Mouse (Mus musculus): Measurements from ENCODE around the gene Gpr63. TPM values are rescaled to one million over a fixed set of nuclear protein-coding genes. Genes with fewer than 3 reads are reported as not detected.

Gpr63 gene
- polyA plus RNA-seq (2012; rRNA removed): 1.1 and 2.7 TPM in 2 replicates

GRCm38 (mm10) chr4:24966299-24966991, at the start of gene Gpr63:
Gene Gpr63, plus strand, starts transcription at chr4:24966407.
- under 1% methylated on average over 78 of the region's 78 CpGs for WGBS
- TF ChIP-seq CTCF (IDR thresholded peaks at IDR 0.05; ENCODE audit: insufficient read depth, low read length): no peak
- TF ChIP-seq POLR2A (IDR thresholded peaks at IDR 0.05; ENCODE audit: borderline replicate concordance, extremely low read depth, low read depth, low read length): no peak
- peak; percentile 59 for DNase-seq
- Histone ChIP-seq H3K4me3 (replicated peaks; ENCODE audit: extremely low read depth, low read depth, low read length) (peak within 1 kb of the TSS; percentile 49), H3K4me1 (ENCODE audit: control insufficient read depth, insufficient read depth, low read length) (peaks cover 3% of the 10 kb centered on the region)

GRCm38 (mm10) chr4:24920006-24920577, 46.1 kb upstream of the Gpr63 start:
- Histone ChIP-seq H3K4me1 (ENCODE audit: control insufficient read depth, insufficient read depth, low read length) (no peaks in the 10 kb centered on the region), H3K4me3 (replicated peaks; ENCODE audit: extremely low read depth, low read depth, low read length) (no peak overlapping the region)
- 58% methylated on average over 5 of the region's 5 CpGs for WGBS
- DNase-seq: no peak
- no peak for TF ChIP-seq POLR2A (IDR thresholded peaks at IDR 0.05; ENCODE audit: borderline replicate concordance, extremely low read depth, low read depth, low read length)
- no peak for TF ChIP-seq CTCF (IDR thresholded peaks at IDR 0.05; ENCODE audit: insufficient read depth, low read length)

GRCm38 (mm10) chr4:24924726-24925125, 41.5 kb upstream of the Gpr63 start:
- 54% methylated on average over 2 of the region's 2 CpGs for WGBS
- Histone ChIP-seq H3K4me1 (ENCODE audit: control insufficient read depth, insufficient read depth, low read length) (no peaks in the 10 kb centered on the region), H3K4me3 (replicated peaks; ENCODE audit: extremely low read depth, low read depth, low read length) (no peak overlapping the region)
- no peak for TF ChIP-seq POLR2A (IDR thresholded peaks at IDR 0.05; ENCODE audit: borderline replicate concordance, extremely low read depth, low read depth, low read length)
- TF ChIP-seq CTCF (IDR thresholded peaks at IDR 0.05; ENCODE audit: insufficient read depth, low read length): no peak
- DNase-seq: no peak

- no peak for TF ChIP-seq POLR2A (IDR thresholded peaks at IDR 0.05; ENCODE audit: borderline replicate concordance, extremely low read depth, low read depth, low read length)
- no peak for TF ChIP-seq CTCF (IDR thresholded peaks at IDR 0.05; ENCODE audit: insufficient read depth, low read length)
- Histone ChIP-seq H3K4me3 (replicated peaks; ENCODE audit: extremely low read depth, low read depth, low read length) (no peak overlapping the region), H3K4me1 (ENCODE audit: control insufficient read depth, insufficient read depth, low read length) (no peaks in the 10 kb centered on the region)
- DNase-seq: no peak
- WGBS: 71% methylated on average over 5 of the region's 5 CpGs
Measured at GRCm38 (mm10) chr4:24928260-24928780, 37.9 kb upstream of the Gpr63 start.

- WGBS: 85% methylated on average over 5 of the region's 5 CpGs
- DNase-seq: no peak
- no peak for TF ChIP-seq CTCF (IDR thresholded peaks at IDR 0.05; ENCODE audit: insufficient read depth, low read length)
- TF ChIP-seq POLR2A (IDR thresholded peaks at IDR 0.05; ENCODE audit: borderline replicate concordance, extremely low read depth, low read depth, low read length): no peak
- no peak overlapping the region for H3K4me3 ChIP-seq (replicated peaks; ENCODE audit: extremely low read depth, low read depth, low read length)
- H3K4me1 ChIP-seq (ENCODE audit: control insufficient read depth, insufficient read depth, low read length): no peaks in the 10 kb centered on the region
Measured at GRCm38 (mm10) chr4:24928926-24929325, 37.3 kb upstream of the Gpr63 start.

- DNase-seq: no peak
- no peak for TF ChIP-seq CTCF (IDR thresholded peaks at IDR 0.05; ENCODE audit: insufficient read depth, low read length)
- no peak for TF ChIP-seq POLR2A (IDR thresholded peaks at IDR 0.05; ENCODE audit: borderline replicate concordance, extremely low read depth, low read depth, low read length)
- WGBS: 50% methylated on average over 6 of the region's 6 CpGs
Measured at GRCm38 (mm10) chr4:24942728-24943424, 23.3 kb upstream of the Gpr63 start.

GRCm38 (mm10) chr4:24965918-24966298, 299 bp upstream of the Gpr63 start:
- peaks cover 3% of the 10 kb centered on the region for H3K4me1 ChIP-seq (ENCODE audit: control insufficient read depth, insufficient read depth, low read length)
- TF ChIP-seq CTCF (IDR thresholded peaks at IDR 0.05; ENCODE audit: insufficient read depth, low read length) (no peak), POLR2A (IDR thresholded peaks at IDR 0.05; ENCODE audit: borderline replicate concordance, extremely low read depth, low read depth, low read length) (no peak)
- WGBS: 12% methylated on average over 8 of the region's 8 CpGs
- DNase-seq: no peak
- H3K4me3 ChIP-seq (replicated peaks; ENCODE audit: extremely low read depth, low read depth, low read length): peak overlapping the region; percentile 49

More at GRCm38 (mm10) chr4:24942728-24943424, 23.3 kb upstream of the Gpr63 start:
- H3K4me3 ChIP-seq (replicated peaks; ENCODE audit: extremely low read depth, low read depth, low read length): no peak overlapping the region
- no peaks in the 10 kb centered on the region for H3K4me1 ChIP-seq (ENCODE audit: control insufficient read depth, insufficient read depth, low read length)

- WGBS: 15% methylated on average over 7 of the region's 7 CpGs
- TF ChIP-seq CTCF (IDR thresholded peaks at IDR 0.05; ENCODE audit: insufficient read depth, low read length) (no peak), POLR2A (IDR thresholded peaks at IDR 0.05; ENCODE audit: borderline replicate concordance, extremely low read depth, low read depth, low read length) (no peak)
- DNase-seq: no peak
- Histone ChIP-seq H3K4me1 (ENCODE audit: control insufficient read depth, insufficient read depth, low read length) (peaks cover 3% of the 10 kb centered on the region), H3K4me3 (replicated peaks; ENCODE audit: extremely low read depth, low read depth, low read length) (no peak overlapping the region)
Measured at GRCm38 (mm10) chr4:24967251-24967650, 1.0 kb downstream of the Gpr63 start.

- WGBS: 68% methylated on average over 4 of the region's 4 CpGs
- no peaks in the 10 kb centered on the region for H3K4me1 ChIP-seq (ENCODE audit: control insufficient read depth, insufficient read depth, low read length)
- DNase-seq: no peak
- TF ChIP-seq CTCF (IDR thresholded peaks at IDR 0.05; ENCODE audit: insufficient read depth, low read length): no peak
- TF ChIP-seq POLR2A (IDR thresholded peaks at IDR 0.05; ENCODE audit: borderline replicate concordance, extremely low read depth, low read depth, low read length): no peak
- no peak overlapping the region for H3K4me3 ChIP-seq (replicated peaks; ENCODE audit: extremely low read depth, low read depth, low read length)
Measured at GRCm38 (mm10) chr4:24978589-24978988, 12.4 kb downstream of the Gpr63 start.

Data from lung, adult 2 months (tissue).